Mouse (Mus musculus) lung, postnatal 10 days (tissue): ENCODE data around the gene Csnk1g2.

Experiments
- DNase-seq: peaks from one replicate; pipeline ENCODE4 v3.0.0; 2021

The Csnk1g2 gene

GRCm38 (mm10) chr10:80682003-80682402, 59.4 kb downstream of the Csnk1g2 start:
- no peak for DNase-seq

GRCm38 (mm10) chr10:80683647-80684046, 61.0 kb downstream of the Csnk1g2 start:
- no peak for DNase-seq

GRCm38 (mm10) chr10:80684214-80684613, 61.6 kb downstream of the Csnk1g2 start:
- peak; percentile 85 for DNase-seq

- no peak for DNase-seq
Observed at GRCm38 (mm10) chr10:80684984-80685383, 62.3 kb downstream of the Csnk1g2 start.

GRCm38 (mm10) chr10:80686617-80687016, 64.0 kb downstream of the Csnk1g2 start:
- DNase-seq = no peak

GRCm38 (mm10) chr10:80687850-80688249, 65.2 kb downstream of the Csnk1g2 start:
- peak; percentile 90 for DNase-seq
